Mouse (Mus musculus) CH12.LX (cell line): ENCODE data around the gene Ptpn14.

ENCODE experiments used
- BHLHE40 ChIP-seq: IDR thresholded peaks from 2 replicates; pipeline ENCODE4 v1.6.1; 2011; ENCODE audit warnings: mild to moderate bottlenecking, low read depth, low read length, improper control_type of control experiment
- ELF1 ChIP-seq: IDR thresholded peaks from 2 replicates; pipeline ENCODE4 v1.6.1; 2014; ENCODE audit warnings: low read depth, mild to moderate bottlenecking, inconsistent platforms, low read length, improper control_type of control experiment
- JUN ChIP-seq: IDR thresholded peaks from 2 replicates; pipeline ENCODE4 v1.6.1; 2011; ENCODE audit warnings: low read depth, mild to moderate bottlenecking, low read length, improper control_type of control experiment, moderate library complexity; ENCODE audit not compliant: insufficient read depth
- JUND ChIP-seq: conservative IDR thresholded peaks from 2 replicates; pipeline ENCODE4 v1.6.1; 2011; ENCODE audit warnings: low read depth, low read length, improper control_type of control experiment
- MAFK ChIP-seq: IDR thresholded peaks from 2 replicates; pipeline ENCODE4 v1.6.1; 2011; ENCODE audit warnings: low read length, improper control_type of control experiment; ENCODE audit not compliant: insufficient replicate concordance
- MAX ChIP-seq: IDR thresholded peaks from 2 replicates; pipeline ENCODE4 v1.6.1; 2011; ENCODE audit warnings: low read length, improper control_type of control experiment
- POLR2A ChIP-seq: IDR thresholded peaks from 2 replicates; pipeline ENCODE4 v1.6.1; 2011; ENCODE audit warnings: low read depth, mild to moderate bottlenecking, improper control_type of control experiment, low read length
- SIN3A ChIP-seq: IDR thresholded peaks from 2 replicates; pipeline ENCODE4 v1.6.1; 2012; ENCODE audit warnings: low read length, improper control_type of control experiment, inconsistent platforms
- ZKSCAN1 ChIP-seq: IDR thresholded peaks from 2 replicates; pipeline ENCODE4 v1.6.1; 2012; ENCODE audit warnings: low read depth, inconsistent platforms, low read length, improper control_type of control experiment, borderline replicate concordance

GRCm38 (mm10) chr1:189860112-189860941 lies 132.3 kb downstream of the Ptpn14 start:
- TF ChIP-seq JUN (no peak), BHLHE40 (0 out of 2 replicates have a peak, but pooled peaks have one; percentile 17), JUND (no peak), POLR2A (no peak), SIN3A (no peak), ELF1 (no peak), MAFK (no peak), MAX (no peak), ZKSCAN1 (no peak)
